Mouse (Mus musculus) liver, adult (tissue): ENCODE data around the gene Olfm1.

Source experiments
- GATA4 ChIP-seq: IDR thresholded peaks from 2 replicates; pipeline ENCODE4 v1.6.1; 2014; ENCODE audit warnings: mild to moderate bottlenecking, low read length; ENCODE audit not compliant: insufficient replicate concordance

The Olfm1 gene

DNA sequence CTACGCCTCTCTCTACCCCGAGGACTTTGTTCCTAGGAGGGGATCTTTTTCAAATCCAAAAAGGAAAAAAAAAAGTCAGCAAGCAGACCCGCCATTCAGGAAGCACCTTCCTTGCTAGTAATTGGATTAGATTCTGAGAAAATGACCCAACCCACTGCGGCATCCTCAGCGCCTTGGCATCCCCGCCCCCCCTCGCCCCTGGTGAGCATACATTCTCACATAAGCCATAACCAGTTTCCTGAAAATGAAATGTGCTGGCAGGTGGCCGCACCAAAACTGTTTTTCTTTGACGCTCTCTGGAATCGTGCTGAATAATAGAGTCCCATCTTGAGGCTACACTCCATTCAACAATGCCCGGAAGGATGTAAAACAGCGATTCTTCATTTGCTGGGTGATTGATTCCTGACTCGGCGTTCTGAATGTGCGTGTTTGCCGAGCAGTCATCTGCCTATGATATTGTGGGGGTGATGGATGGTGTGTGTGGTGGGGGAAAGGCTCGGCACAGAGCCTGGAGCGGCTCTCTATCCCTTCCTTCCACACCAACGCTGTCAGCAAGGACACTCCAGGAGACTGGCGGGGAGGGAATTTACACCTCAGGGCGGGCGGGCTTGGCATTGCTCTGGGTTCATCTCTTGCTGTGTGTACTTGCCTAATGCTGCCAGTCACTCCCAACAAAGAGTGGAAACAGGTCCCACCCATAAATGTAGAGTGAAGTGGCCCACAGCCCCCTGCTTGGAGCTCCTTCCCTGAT is 18.9 kb downstream of the Olfm1 start:
- no peak for TF ChIP-seq GATA4

GRCm38 (mm10) chr2:28212911-28213310 is 20.1 kb downstream of the Olfm1 start:
- no peak for TF ChIP-seq GATA4

DNA sequence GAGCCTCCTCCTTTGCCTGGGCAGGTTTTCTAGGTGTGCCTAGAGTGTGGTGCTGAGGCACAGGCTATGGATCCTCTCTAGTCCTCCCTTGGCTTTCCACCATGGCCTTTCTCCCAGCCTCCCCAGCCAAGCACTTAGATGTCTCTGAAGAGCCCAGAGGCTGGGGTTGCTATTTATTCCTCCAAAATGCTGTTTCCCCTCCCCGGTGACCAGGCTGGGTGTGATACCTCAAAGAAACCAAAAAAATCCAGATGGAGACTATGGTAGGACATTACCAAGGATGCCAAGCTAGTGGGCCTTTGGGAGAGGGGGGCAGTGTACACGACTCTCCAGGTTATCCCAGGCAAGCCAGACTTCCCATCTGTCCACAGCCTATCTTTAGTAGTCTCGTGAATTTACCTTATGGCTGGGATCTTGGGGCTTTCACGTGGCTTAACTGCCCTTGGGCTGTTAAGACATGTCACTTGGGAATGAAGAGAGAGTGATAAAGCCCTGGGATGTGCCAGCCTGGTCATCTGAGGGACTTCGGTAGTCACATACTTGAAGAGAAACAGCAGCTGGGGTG is 23.5 kb downstream of the Olfm1 start:
- TF ChIP-seq GATA4 = no peak

DNA sequence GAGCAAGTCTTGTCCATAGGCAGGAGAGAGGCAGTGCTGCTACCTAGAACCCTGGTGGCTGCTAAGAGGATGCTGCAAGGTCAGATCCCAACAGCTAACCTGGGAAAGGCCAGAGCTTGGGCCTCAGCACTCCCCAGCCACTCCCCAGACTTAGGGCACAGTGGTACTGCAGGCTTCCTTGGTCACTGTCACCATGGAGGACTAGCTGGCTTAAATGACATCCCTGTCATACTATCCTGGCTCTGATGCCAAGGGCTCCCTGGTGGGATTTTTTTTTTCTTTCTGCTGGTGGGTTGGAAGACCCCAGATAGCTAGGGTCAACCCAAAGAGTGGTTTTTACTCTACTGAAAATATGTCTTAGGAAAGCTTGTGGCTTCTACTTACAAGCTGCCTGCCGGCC is 25.0 kb downstream of the Olfm1 start:
- no peak for TF ChIP-seq GATA4

GRCm38 (mm10) chr2:28218651-28219356 is 26.0 kb downstream of the Olfm1 start:
- no peak for TF ChIP-seq GATA4

DNA sequence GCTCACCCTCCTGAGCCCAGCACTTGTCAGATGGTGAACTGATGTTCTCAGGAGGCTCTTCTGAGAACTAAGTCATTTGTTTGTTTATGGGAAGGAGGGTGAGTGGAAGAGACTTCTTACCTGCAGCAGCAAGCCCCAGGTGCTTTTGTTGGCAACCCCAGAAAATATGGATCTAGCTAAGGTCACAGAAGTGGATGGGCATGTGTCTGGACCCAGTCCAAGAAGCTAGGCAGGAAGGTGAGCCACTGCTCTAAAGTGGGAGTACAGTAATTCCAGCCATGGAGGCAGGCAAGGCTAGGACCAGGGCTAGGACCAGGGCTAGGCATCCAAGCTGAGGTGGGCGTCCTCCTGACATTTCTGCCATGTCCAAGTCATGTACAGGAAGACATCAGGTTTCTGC is 26.8 kb downstream of the Olfm1 start:
- no peak for TF ChIP-seq GATA4

- no peak for TF ChIP-seq GATA4
Observed at GRCm38 (mm10) chr2:28221803-28222202, 29.0 kb downstream of the Olfm1 start.

DNA sequence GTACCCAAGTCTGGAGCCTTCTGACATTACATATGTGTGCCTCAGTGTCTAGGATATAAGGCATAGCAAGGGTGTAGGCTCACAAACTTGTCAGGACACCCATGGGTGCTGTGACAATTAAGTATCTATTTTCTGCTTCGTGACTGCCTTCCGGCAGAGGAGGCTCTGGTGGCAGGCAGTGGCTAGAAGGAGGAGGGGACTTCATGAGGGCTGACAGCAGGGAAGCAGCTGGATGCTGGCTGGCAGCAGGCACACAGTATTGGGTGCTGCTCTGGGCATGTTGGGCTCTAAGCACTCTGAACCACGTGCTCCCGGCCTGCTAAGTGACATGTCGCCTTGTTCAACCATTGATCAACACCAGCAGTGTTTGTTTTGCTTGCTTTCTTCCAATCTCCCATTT is 32.0 kb downstream of the Olfm1 start:
- no peak for TF ChIP-seq GATA4

- no peak for TF ChIP-seq GATA4
Observed at GRCm38 (mm10) chr2:28225906-28226305, 33.1 kb downstream of the Olfm1 start.

DNA sequence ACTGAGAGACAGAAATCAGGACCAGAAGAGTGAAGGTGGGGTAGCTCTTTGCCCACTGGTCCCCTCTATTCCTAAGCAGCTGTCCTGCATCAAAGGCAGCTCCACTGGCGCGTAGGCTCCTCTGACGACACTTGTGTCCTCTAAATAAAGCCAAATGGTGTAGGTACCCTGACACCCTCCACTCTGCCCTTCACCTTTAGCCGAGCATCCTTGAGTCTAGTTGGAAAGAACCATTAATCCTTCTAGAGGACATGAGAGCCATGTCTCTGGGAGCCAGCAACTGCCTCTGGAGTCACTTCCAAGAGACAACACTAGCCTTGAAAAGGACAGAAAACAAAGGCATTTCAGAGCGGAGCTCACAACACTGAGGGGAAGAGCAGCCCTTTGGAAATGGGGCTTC is 34.2 kb downstream of the Olfm1 start:
- no peak for TF ChIP-seq GATA4

DNA sequence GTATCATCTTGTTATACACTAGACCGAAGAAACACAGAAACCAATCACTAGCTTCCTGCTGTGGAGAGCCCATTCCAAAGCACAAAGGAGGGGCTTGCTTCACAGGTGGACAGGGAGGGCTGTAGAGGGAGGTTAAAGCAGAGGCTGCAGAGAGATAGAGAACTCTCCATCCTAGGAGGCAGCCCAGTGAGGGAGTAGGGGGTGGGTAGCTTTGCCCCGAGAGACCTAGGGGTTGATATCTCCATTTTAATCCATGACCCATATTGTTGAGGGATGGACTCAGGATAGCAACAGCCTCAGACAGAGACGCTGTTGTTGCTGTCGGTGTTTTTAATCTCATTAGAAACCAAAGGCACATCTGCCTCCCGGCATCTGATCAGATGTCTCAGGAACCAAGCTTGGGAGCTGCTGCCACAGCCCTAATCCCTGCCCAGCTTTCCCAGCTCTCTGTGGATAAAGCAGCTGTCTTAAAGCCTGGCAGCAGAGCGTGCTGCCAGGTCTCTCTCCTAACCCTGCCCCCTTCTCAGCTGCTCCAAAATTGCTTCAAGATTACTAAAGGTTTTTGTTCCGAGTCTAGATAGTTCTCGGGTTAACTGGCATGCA is 34.9 kb downstream of the Olfm1 start:
- TF ChIP-seq GATA4 = no peak

- TF ChIP-seq GATA4 = no peak
Observed at GRCm38 (mm10) chr2:28228364-28228763, 35.6 kb downstream of the Olfm1 start.

DNA sequence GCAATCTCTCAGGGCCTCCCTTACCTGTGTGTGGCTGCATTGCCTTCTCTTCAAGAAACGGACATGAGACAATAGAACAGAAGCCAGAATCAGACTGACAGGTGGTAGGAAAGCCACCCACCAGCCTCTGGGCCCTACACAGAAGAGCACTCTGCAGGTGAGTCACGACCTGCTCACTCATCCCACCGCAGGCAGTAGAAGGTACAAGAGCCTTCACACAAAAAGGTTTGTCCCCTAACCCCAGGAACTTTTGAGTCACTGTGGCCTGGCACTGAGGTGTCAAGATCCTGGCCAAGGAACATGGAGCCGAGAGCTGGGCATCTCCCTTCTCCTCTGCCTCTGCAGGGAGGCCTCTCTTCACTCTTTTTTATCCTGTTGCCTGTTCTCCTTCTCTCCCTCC is 42.3 kb downstream of the Olfm1 start:
- TF ChIP-seq GATA4 = no peak

GRCm38 (mm10) chr2:28236447-28236846 is 43.7 kb downstream of the Olfm1 start:
- no peak for TF ChIP-seq GATA4

DNA sequence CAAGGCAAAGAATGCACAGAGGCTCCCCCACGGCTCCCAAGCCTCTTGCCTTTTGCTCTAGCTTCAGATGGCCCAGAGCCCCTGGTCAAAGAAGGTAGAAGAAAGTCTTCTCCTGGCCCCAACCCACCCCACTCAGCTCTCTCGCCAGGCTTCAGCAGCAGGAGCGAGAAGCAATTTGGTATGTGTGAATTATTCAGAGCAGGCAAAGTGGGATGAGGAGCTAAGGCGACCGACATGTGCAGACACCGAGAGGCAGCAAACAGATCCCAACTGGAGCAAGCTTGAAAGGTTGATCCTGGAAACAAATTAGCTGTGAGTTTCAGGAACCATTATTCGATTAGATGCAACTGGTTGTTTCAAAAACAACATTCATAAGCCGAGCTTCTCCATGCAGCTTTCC is 46.8 kb downstream of the Olfm1 start:
- no peak for TF ChIP-seq GATA4

DNA sequence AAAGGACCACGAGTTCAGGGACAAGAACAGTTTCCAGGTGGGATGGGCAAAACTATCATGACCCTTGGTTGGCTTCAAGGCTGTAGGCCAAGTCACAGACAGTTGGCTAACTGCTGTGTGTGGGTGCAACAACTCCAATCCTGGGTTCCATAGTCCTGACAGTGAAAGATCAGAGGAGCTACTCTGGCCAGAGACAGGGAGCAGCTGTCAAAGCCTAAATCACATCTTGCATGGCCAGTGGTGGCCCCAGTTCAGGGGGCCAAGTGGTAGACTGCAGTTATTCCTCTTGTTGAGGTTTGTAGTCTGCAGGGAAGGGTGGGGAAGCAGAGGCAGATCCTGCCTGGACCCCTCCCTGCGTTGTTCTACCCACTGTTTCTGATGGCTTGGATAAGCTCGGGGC is 48.1 kb downstream of the Olfm1 start:
- TF ChIP-seq GATA4 = no peak
